Mouse (Mus musculus) CH12.LX (cell line): ENCODE data around the gene Scin. TPM values are rescaled to one million over a fixed set of nuclear protein-coding genes. Genes with fewer than 3 reads are reported as not detected.

Experiments
- DNase-seq: peaks from one replicate; pipeline ENCODE4 v3.0.0-alpha.2; 2013; ENCODE audit errors: extremely low read depth
- H3K27ac ChIP-seq: 2 replicates; pipeline ENCODE4 v1.5.1; 2012; ENCODE audit warnings: low read depth, mild to moderate bottlenecking, control low read depth, moderate library complexity; ENCODE audit not compliant: insufficient read depth
- H3K27me3 ChIP-seq: replicated peaks from 2 replicates; pipeline ENCODE3; 2012; ENCODE audit warnings: inconsistent platforms
- H3K36me3 ChIP-seq, 2 experiments: replicated peaks in 1 of 2; 2 replicates each; pipeline versions ENCODE3 to v1.6.1; 2012; ENCODE audit warnings: inconsistent platforms in 1 of 2, low read length in 1 of 2, mild to moderate bottlenecking in 1 of 2, mixed read lengths in 1 of 2, moderate library complexity in 1 of 2; ENCODE audit not compliant: control insufficient read depth in 1 of 2, insufficient read depth in 1 of 2
- H3K4me1 ChIP-seq, 2 experiments: 2 replicates each; pipeline ENCODE4 v1.6.1; 2012; ENCODE audit warnings: inconsistent platforms in 1 of 2, moderate library complexity in 1 of 2; ENCODE audit not compliant: insufficient read depth in 2 of 2, control insufficient read depth in 1 of 2
- H3K4me2 ChIP-seq: 2 replicates; pipeline ENCODE4 v1.6.1; 2012; ENCODE audit warnings: low read depth, mild to moderate bottlenecking, control low read depth; ENCODE audit not compliant: poor library complexity, insufficient read depth, severe bottlenecking
- H3K4me3 ChIP-seq, 3 experiments: fragments of 150-350 bp in 1 of 3; sonication (generic) in 1 of 3; replicated peaks in 1 of 3; 2 replicates each; pipeline versions ENCODE3 to v1.5.1; 2011 to 2012; ENCODE audit warnings: low read depth in 2 of 3, low read length in 2 of 3, mild to moderate bottlenecking in 2 of 3, moderate library complexity in 2 of 3, control low read depth in 1 of 3, improper control_type of control experiment in 1 of 3, inconsistent platforms in 1 of 3, mixed read lengths in 1 of 3; ENCODE audit not compliant: poor library complexity in 1 of 3
- H3K79me2 ChIP-seq: replicated peaks from 2 replicates; pipeline ENCODE4 v1.6.1; 2012; ENCODE audit warnings: mild to moderate bottlenecking, moderate library complexity; ENCODE audit not compliant: control insufficient read depth, poor library complexity, insufficient read depth, severe bottlenecking; ENCODE audit errors: extremely low read depth
- H3K9ac ChIP-seq: 2 replicates; pipeline ENCODE4 v1.6.1; 2012; ENCODE audit warnings: low read depth, mild to moderate bottlenecking, control low read depth, moderate library complexity; ENCODE audit not compliant: insufficient read depth
- H3K9me3 ChIP-seq: replicated peaks from 2 replicates; pipeline ENCODE3; 2012; ENCODE audit warnings: low read length, inconsistent platforms, mixed read lengths
- CHD2 ChIP-seq: IDR thresholded peaks from 2 replicates; pipeline ENCODE4 v1.6.1; 2011; ENCODE audit warnings: low read length, improper control_type of control experiment
- CTCF ChIP-seq, 2 experiments: IDR thresholded peaks in 1 of 2; conservative IDR thresholded peaks in 1 of 2; 2 replicates each; pipeline ENCODE4 v1.5.1; 2011 to 2012; ENCODE audit warnings: low read depth in 2 of 2, low read length in 2 of 2, improper control_type of control experiment in 1 of 2, inconsistent platforms in 1 of 2, mild to moderate bottlenecking in 1 of 2, moderate library complexity in 1 of 2
- E2F4 ChIP-seq: IDR thresholded peaks from 2 replicates; pipeline ENCODE4 v1.6.1; 2011; ENCODE audit warnings: low read depth, low read length, improper control_type of control experiment; ENCODE audit not compliant: insufficient replicate concordance
- ELF1 ChIP-seq: IDR thresholded peaks from 2 replicates; pipeline ENCODE4 v1.6.1; 2014; ENCODE audit warnings: low read depth, mild to moderate bottlenecking, inconsistent platforms, low read length, improper control_type of control experiment
- EP300 ChIP-seq: IDR thresholded peaks from 2 replicates; pipeline ENCODE4 v1.6.1; 2011; ENCODE audit warnings: low read length, improper control_type of control experiment
- ETS1 ChIP-seq: conservative IDR thresholded peaks from 2 replicates; pipeline ENCODE4 v1.6.1; 2012; ENCODE audit warnings: low read depth, mild to moderate bottlenecking, inconsistent platforms, low read length, improper control_type of control experiment, moderate library complexity
- IRF4 ChIP-seq: IDR thresholded peaks from 2 replicates; pipeline ENCODE4 v1.6.1; 2014; ENCODE audit warnings: low read depth, mild to moderate bottlenecking, inconsistent platforms, low read length, improper control_type of control experiment
- JUN ChIP-seq: IDR thresholded peaks from 2 replicates; pipeline ENCODE4 v1.6.1; 2011; ENCODE audit warnings: low read depth, mild to moderate bottlenecking, low read length, improper control_type of control experiment, moderate library complexity; ENCODE audit not compliant: insufficient read depth
- JUND ChIP-seq: conservative IDR thresholded peaks from 2 replicates; pipeline ENCODE4 v1.6.1; 2011; ENCODE audit warnings: low read depth, low read length, improper control_type of control experiment
- MAFK ChIP-seq: IDR thresholded peaks from 2 replicates; pipeline ENCODE4 v1.6.1; 2011; ENCODE audit warnings: low read length, improper control_type of control experiment; ENCODE audit not compliant: insufficient replicate concordance
- MAZ ChIP-seq: IDR thresholded peaks from 2 replicates; pipeline ENCODE4 v1.6.1; 2012; ENCODE audit warnings: low read depth, mild to moderate bottlenecking, inconsistent platforms, low read length, improper control_type of control experiment, moderate library complexity
- NELFE ChIP-seq: IDR thresholded peaks from 2 replicates; pipeline ENCODE4 v1.6.1; 2011; ENCODE audit warnings: low read depth, low read length, improper control_type of control experiment
- PAX5 ChIP-seq: IDR thresholded peaks from 2 replicates; pipeline ENCODE4 v1.6.1; 2012; ENCODE audit warnings: low read length, inconsistent platforms, mixed read lengths
- POLR2A ChIP-seq: IDR thresholded peaks from 2 replicates; pipeline ENCODE4 v1.6.1; 2011; ENCODE audit warnings: low read depth, mild to moderate bottlenecking, improper control_type of control experiment, low read length
- POLR2AphosphoS2 ChIP-seq: IDR thresholded peaks from 2 replicates; pipeline ENCODE4 v1.6.1; 2011; ENCODE audit warnings: low read depth, low read length, improper control_type of control experiment
- RAD21 ChIP-seq: IDR thresholded peaks from 2 replicates; pipeline ENCODE4 v1.6.1; 2011; ENCODE audit warnings: low read depth, mild to moderate bottlenecking, low read length, improper control_type of control experiment, moderate library complexity
- SMC3 ChIP-seq: IDR thresholded peaks from 2 replicates; pipeline ENCODE4 v1.6.1; 2011; ENCODE audit warnings: low read depth, low read length, improper control_type of control experiment
- TBP ChIP-seq: conservative IDR thresholded peaks from 2 replicates; pipeline ENCODE4 v1.6.1; 2011; ENCODE audit warnings: low read depth, low read length, improper control_type of control experiment
- UBTF ChIP-seq: IDR thresholded peaks from 2 replicates; pipeline ENCODE4 v1.6.1; 2012; ENCODE audit warnings: low read depth, mild to moderate bottlenecking, inconsistent platforms, low read length, improper control_type of control experiment, moderate library complexity
- USF2 ChIP-seq: conservative IDR thresholded peaks from 2 replicates; pipeline ENCODE4 v1.6.1; 2011; ENCODE audit warnings: low read depth, low read length, improper control_type of control experiment
- ZC3H11A ChIP-seq: IDR thresholded peaks from 2 replicates; pipeline ENCODE4 v1.6.1; 2012; ENCODE audit warnings: low read depth, mild to moderate bottlenecking, inconsistent platforms, low read length, improper control_type of control experiment
- ZNF384 ChIP-seq: IDR thresholded peaks from 2 replicates; pipeline ENCODE4 v1.6.1; 2012; ENCODE audit warnings: low read depth, low read length, improper control_type of control experiment, inconsistent platforms
- dilution Hi-C: fragments of 300-500 bp; cut with MboI; formaldehyde crosslinking; loops from 2 replicates; pipeline ENCODE4 v1.14.3; 2020; ENCODE audit warnings: low sequenced_read_pairs; ENCODE audit not compliant: extremely low pct_unique_long_range_greater_than_20kb, extremely low pct_ligation_motif_present
- in situ Hi-C: fragments of 300-500 bp; cut with MboI; formaldehyde crosslinking; loops from 3 replicates; pipeline ENCODE4 v1.14.3; 2019; ENCODE audit warnings: low sequenced_read_pairs, low pct_ligation_motif_present, low pct_unique_long_range_greater_than_20kb, mixed read lengths
- polyA plus RNA-seq: library from polyadenylated mRNA; unstranded; fragments of >175 nt; gene quantifications from 2 replicates; pipeline ENCODE4 v1.2.1, GENCODE M21; 2012; ENCODE audit warnings: low read depth; ENCODE audit not compliant: insufficient read length
- total RNA-seq, 2 experiments: library from RNA; depleted of rRNA; stranded (reverse); fragments of 300-350 nt in 1 of 2; fragments of >200 nt in 1 of 2; gene quantifications; 2 replicates each; pipeline ENCODE4 v1.2.3; 2012 to 2014

Gene Scin
- total and polyA plus RNA-seq, 3 experiments, result not detected

DNA sequence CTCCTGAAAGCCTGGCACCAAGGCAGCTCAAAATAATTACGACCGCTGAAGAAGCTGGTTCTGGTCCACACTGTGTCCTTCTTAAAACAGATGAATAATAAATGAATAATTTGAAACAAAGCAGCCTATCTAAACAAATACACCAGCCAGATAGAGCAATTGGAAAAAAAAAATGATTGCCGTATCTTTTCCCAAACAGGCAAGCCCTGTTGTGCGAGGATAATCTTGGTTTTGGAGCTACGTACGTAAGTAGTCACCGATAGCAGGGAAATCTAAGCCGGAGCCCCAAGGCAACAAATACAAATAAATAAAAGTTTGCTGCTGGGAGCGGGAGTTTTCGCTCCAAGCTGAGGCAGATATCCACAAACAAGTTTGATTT, 845 bp downstream of the Scin start:
- H3K27me3 ChIP-seq, result no peaks in the 10 kb centered on the region
- dilution Hi-C loops, result no loop called here

DNA sequence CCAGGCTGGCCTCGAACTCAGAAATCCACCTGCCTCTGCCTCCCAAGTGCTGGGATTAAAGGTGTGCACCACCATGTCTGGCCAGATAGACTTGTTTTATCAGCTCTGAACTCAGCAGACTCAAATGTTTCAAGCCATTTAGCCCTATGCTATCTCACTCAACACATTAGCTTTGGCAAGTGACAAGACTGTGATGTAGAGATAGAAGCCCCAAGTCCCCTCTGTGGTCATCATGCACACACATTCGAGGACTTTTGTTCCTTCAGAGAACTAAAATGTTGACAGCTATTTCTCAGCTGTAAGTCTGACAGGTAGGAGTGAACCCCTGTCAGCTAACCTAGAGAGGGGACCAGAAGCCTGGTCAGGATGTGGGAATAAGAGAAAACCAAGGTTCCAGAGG, 15.2 kb downstream of the Scin start:
- Histone ChIP-seq H3K9ac (no peak overlapping the region), H3K9me3 (no peaks in the 10 kb centered on the region), H3K79me2 (no peaks in the 10 kb centered on the region), H3K4me2 (no peak overlapping the region), H3K27ac (no peak overlapping the region), H3K36me3 (no peaks in the 10 kb centered on the region), H3K27me3 (no peaks in the 10 kb centered on the region), H3K4me3 (no peak overlapping the region), H3K4me1 (peaks cover 3 to 24% of the 10 kb centered on the region in 2 experiments; a peak in 3 of 4 replicates)
- DNase-seq, result no peak
- dilution Hi-C loops (no loop called here), in situ Hi-C loops (no loop called here)
- TF ChIP-seq E2F4, result no peak
- TF ChIP-seq JUN, result no peak
- TF ChIP-seq RAD21, result no peak
- TF ChIP-seq ZNF384, result no peak
- no peak for TF ChIP-seq EP300
- no peak for TF ChIP-seq CTCF (conservative IDR thresholded peaks at IDR 0.05 in 1 of 2, IDR thresholded peaks at IDR 0.05 in 1 of 2; ENCODE audit: low read depth in 2 of 2, low read length in 2 of 2)

More for the DNA sequence above, 845 bp downstream of the Scin start:
- H3K9me3 ChIP-seq, result peaks cover 3% of the 10 kb centered on the region
- in situ Hi-C loops, result no loop called here
- no peak for DNase-seq
- H3K4me1 ChIP-seq, result no peaks in the 10 kb centered on the region
- H3K9ac ChIP-seq, result no peak overlapping the region
- no peak for TF ChIP-seq POLR2A
- TF ChIP-seq SMC3, result no peak
- no peak for TF ChIP-seq USF2
- no peak overlapping the region for H3K4me2 ChIP-seq
- no peak overlapping the region for H3K4me3 ChIP-seq
- H3K36me3 ChIP-seq, result no peaks in the 10 kb centered on the region
- H3K27ac ChIP-seq, result no peak overlapping the region
- no peaks in the 10 kb centered on the region for H3K79me2 ChIP-seq

DNA sequence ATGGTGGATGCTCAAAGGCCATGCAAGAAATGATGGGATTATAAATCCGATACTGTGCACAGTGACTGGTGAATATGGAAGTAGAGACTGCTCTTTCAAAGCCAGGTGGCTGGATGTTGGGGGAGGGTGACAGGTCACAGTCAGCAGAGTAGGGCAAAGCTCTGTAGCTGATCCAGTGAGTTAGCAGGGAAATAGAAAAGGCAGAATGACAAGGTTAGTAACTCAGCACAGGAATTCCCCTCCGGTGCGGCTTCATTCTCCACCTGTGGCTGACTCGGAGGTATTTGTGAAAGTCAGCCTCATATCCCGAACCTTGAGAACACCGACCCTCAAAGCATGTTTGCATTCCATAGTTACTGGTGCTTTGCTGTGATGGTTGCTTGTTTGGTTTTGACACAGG, 17.0 kb downstream of the Scin start:
- dilution Hi-C loops (no loop called here), in situ Hi-C loops (no loop called here)
- H3K27ac ChIP-seq, result no peak overlapping the region
- H3K9ac ChIP-seq, result no peak overlapping the region
- H3K27me3 ChIP-seq, result no peaks in the 10 kb centered on the region
- DNase-seq, result peak; percentile 4
- H3K4me3 ChIP-seq, result no peak overlapping the region
- peaks cover 3 to 24% of the 10 kb centered on the region in 2 experiments; a peak in 3 of 4 replicates for H3K4me1 ChIP-seq
- H3K79me2 ChIP-seq, result no peaks in the 10 kb centered on the region
- H3K36me3 ChIP-seq, result no peaks in the 10 kb centered on the region
- no peaks in the 10 kb centered on the region for H3K9me3 ChIP-seq
- TF ChIP-seq SMC3 (no peak), TBP (no peak), IRF4 (no peak), ZC3H11A (no peak), CHD2 (no peak), NELFE (no peak), USF2 (no peak), POLR2AphosphoS2 (no peak), JUND (no peak), ETS1 (no peak), UBTF (no peak), ZNF384 (no peak), ELF1 (no peak), MAFK (no peak), MAZ (no peak), PAX5 (no peak)
- H3K4me2 ChIP-seq, result no peak overlapping the region
